Mouse (Mus musculus) stomach, postnatal 0 days (tissue): Measurements from ENCODE around the gene Myof.

Experiments used
- CTCF ChIP-seq: IDR thresholded peaks from 2 replicates; pipeline ENCODE4 v1.5.1; 2016; ENCODE audit warnings: antibody characterized with exemption, low read depth, mild to moderate bottlenecking, moderate library complexity
- EP300 ChIP-seq: optimal IDR thresholded peaks from 2 replicates; pipeline ENCODE3; 2016; ENCODE audit warnings: antibody characterized with exemption

DNA sequence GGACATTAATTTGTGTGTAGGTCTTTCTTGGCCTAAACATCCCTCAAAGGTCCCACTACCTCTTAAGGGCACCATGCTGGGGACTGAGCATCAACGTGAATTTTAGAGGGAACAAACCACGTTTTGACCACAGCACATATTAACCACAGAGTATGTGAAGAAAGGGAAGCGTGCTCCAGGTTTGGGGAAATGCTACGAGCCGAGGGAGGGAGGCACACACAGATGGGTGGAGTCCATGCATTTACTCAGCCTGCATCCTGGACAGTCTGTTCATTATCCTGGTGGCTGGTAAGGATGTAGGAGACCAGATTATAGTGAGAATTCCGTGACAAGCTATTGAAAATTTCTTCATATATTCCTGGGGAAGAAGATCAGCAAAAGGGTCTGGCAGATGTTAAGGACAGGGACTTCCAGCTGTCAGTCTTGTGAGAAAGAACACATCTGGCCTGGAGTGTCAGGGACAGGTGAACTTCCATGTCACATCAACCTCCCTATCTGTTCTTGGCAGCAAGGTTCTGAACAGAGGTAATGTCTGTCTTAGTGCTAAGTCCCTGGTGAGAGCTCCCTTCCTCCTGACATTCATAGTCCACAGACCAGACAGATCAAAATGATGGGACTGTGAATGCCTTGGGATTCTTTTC lies 166.7 kb downstream of the Myof start:
- TF ChIP-seq CTCF, result no peak
- no peak for TF ChIP-seq EP300
